Mouse (Mus musculus) kidney, postnatal 0 days (tissue): ENCODE measurements around the gene Mus81. TPM values are rescaled to one million over a fixed set of nuclear protein-coding genes. Genes with fewer than 3 reads are reported as not detected.
A peak's percentile ranks its signal among the peaks of the same experiment; 100 is the strongest.

Source experiments
- ATAC-seq: fragments of 200-750 bp; cut with Nextera tagmentation; replicated peaks from 2 replicates; pipeline ENCODE4 v1.8.0; 2017; ENCODE audit warnings: low read depth, moderate number of reproducible peaks, moderate TSS enrichment, moderate library complexity; ENCODE audit not compliant: low FRiP score
- DNase-seq: peaks from one replicate; pipeline ENCODE4 v3.0.0-alpha.2; 2016; ENCODE audit warnings: low spot score
- H3K27ac ChIP-seq: fragments of 300-500 bp; sonication (generic); 2 replicates; pipeline ENCODE4 v1.5.1; 2014; ENCODE audit warnings: mild to moderate bottlenecking
- H3K27me3 ChIP-seq: fragments of 300-500 bp; sonication (generic); 2 replicates; pipeline ENCODE4 v1.6.1; 2014; ENCODE audit warnings: low read length, mixed read lengths; ENCODE audit not compliant: insufficient read depth
- H3K36me3 ChIP-seq: fragments of 300-500 bp; sonication (generic); 2 replicates; pipeline ENCODE4 v1.6.1; 2014; ENCODE audit warnings: low read length, mixed read lengths; ENCODE audit not compliant: insufficient read depth
- H3K4me1 ChIP-seq: fragments of 300-500 bp; sonication (generic); replicated peaks from 2 replicates; pipeline ENCODE4 v1.6.1; 2014; ENCODE audit warnings: antibody characterized with exemption, low read length, mixed read lengths; ENCODE audit not compliant: insufficient read depth
- H3K4me2 ChIP-seq: fragments of 300-500 bp; sonication (generic); 2 replicates; pipeline ENCODE4 v1.6.1; 2014; ENCODE audit warnings: mild to moderate bottlenecking, low read length, moderate library complexity, mixed read lengths
- H3K4me3 ChIP-seq: fragments of 300-500 bp; sonication (generic); replicated peaks from 2 replicates; pipeline ENCODE4 v1.5.1; 2014; ENCODE audit warnings: low read depth, low read length
- H3K9ac ChIP-seq: fragments of 300-500 bp; sonication (generic); 2 replicates; pipeline ENCODE4 v1.6.1; 2014; ENCODE audit warnings: low read depth, low read length
- H3K9me3 ChIP-seq: fragments of 300-500 bp; sonication (generic); replicated peaks from 2 replicates; pipeline ENCODE4 v1.6.1; 2016; ENCODE audit warnings: low read length, inconsistent platforms, mixed read lengths
- CTCF ChIP-seq: IDR thresholded peaks from 2 replicates; pipeline ENCODE4 v1.5.1; 2016; ENCODE audit warnings: antibody characterized with exemption, low read depth, mild to moderate bottlenecking, moderate library complexity
- WGBS: fragments of 180-500 bp; shearing (Covaris S2); extraction: QIAGEN DNeasy Blood & Tissue Kit; methylation state at CpG from one replicate; pipeline ENCODE4 v1.1.7; 2014; 5-methylcytosine and 5-hydroxymethylcytosine counted together
- polyA plus RNA-seq: library from polyadenylated mRNA; unstranded; fragments of >200 nt; fragmentation: Nextera tagmentation; extraction: Ambion mirVana; gene quantifications from 2 replicates; pipeline ENCODE4 v1.2.1, GENCODE M21; 2015

The Mus81 gene
- polyA plus RNA-seq, 1 experiment from 2014 or later, result 31.3 TPM

DNA sequence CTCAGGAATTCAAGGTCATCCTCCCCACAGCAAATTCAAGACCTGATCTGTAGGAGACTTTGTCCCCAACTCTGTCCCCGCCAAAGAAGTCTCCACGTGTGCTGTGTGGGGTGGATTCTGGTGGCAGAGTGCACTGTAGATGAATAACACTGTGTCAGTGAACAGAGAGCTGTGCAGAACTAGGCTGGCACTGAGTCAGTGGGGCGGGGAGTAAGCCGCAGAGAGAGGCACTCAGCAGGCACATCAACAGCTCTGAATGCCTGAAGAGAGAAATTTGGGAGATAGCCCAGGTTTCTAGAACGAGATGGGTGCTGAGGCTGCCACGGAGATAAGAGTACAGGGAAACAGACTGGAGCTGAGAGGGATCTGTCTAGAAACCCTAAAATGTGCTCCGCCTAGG lies 29.2 kb downstream of the Mus81 start:
- Histone ChIP-seq H3K4me3 (no peak overlapping the region), H3K36me3 (peaks cover 20% of the 10 kb centered on the region; the same call in 1 of the 2 replicates), H3K9me3 (no peaks in the 10 kb centered on the region), H3K4me1 (peaks cover 20% of the 10 kb centered on the region), H3K27me3 (no peaks in the 10 kb centered on the region), H3K4me2 (no peak overlapping the region), H3K9ac (no peak overlapping the region), H3K27ac (no peak overlapping the region)
- 73% methylated on average over 7 of the region's 7 CpGs for WGBS
- no peak for ATAC-seq
- no peak for TF ChIP-seq CTCF
- no peak for DNase-seq

- Histone ChIP-seq H3K4me1 (peaks cover 18% of the 10 kb centered on the region), H3K27me3 (no peaks in the 10 kb centered on the region), H3K9me3 (no peaks in the 10 kb centered on the region), H3K4me3 (peak within 1 kb of the TSS; percentile 81), H3K36me3 (peaks cover 14% of the 10 kb centered on the region; the same call in 1 of the 2 replicates), H3K9ac (peak within 1 kb of the TSS; percentile 78), H3K4me2 (peak within 1 kb of the TSS; percentile 97), H3K27ac (peak within 1 kb of the TSS; percentile 98)
- 8% methylated on average over 14 of the region's 14 CpGs for WGBS
- 0 out of 2 replicates have a peak, but pooled peaks have one; percentile 7 for ATAC-seq
- no peak for TF ChIP-seq CTCF
- no peak for DNase-seq
These were observed 30.3 kb downstream of the Mus81 start, which contains the start of gene Ccdc85b for GRCm38 (mm10) chr19:5457746-5458442. Gene Ccdc85b, minus strand, starts transcription at chr19:5457894.

DNA sequence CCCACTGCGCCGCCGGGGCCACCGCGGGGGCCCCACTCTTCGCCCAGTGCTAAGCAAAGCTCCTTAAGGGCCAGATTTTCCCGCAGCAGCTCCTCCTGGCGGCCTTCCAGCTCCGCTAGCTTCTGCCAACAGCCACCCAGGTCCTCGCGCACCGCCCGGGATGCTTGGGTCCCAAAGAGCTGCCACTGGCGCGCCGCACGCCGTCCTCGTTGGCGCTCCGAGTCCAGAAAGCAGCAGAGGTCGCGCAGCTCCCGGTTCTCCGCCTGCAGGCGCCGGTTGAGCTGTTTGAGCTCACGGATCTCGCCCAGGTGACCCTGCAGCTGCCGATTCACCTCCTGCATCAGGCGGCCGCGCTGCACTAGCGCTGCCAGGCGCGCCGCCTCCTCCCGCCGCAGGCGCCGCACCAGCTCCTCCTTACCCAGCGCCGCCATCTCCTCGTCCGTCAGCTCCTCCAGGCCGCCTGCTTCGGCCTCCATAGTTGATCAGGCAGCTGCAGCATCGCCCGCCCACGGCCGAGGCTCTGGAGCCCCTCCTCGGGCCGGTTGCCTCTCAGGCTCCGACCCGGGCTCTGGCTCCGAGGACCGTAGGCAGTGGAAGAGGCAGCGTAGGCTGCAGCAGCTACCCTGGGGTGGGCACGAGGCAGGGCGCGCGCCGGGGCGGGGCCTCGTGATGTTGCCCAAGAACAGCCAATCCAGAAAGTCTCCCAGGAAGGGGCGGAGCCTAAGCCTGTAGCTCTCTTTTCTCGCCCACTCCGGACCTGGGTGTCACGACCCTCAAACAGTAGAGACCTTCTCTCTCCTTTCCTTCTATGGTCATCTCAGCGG lies 31.1 kb downstream of the Mus81 start:
- no peaks in the 10 kb centered on the region for H3K9me3 ChIP-seq
- DNase-seq, result peak; percentile 98
- TF ChIP-seq CTCF, result peak; percentile 50
- H3K27me3 ChIP-seq, result no peaks in the 10 kb centered on the region
- H3K36me3 ChIP-seq, result peaks cover 7% of the 10 kb centered on the region; the same call in 1 of the 2 replicates
- peaks cover 18% of the 10 kb centered on the region for H3K4me1 ChIP-seq
- H3K9ac ChIP-seq, result peak overlapping the region; percentile 78
- peak overlapping the region; percentile 98 for H3K27ac ChIP-seq
- H3K4me3 ChIP-seq, result peak overlapping the region; percentile 81
- WGBS, result under 1% methylated on average over 70 of the region's 70 CpGs
- H3K4me2 ChIP-seq, result peak overlapping the region; percentile 97
- ATAC-seq, result peak; percentile 86

DNA sequence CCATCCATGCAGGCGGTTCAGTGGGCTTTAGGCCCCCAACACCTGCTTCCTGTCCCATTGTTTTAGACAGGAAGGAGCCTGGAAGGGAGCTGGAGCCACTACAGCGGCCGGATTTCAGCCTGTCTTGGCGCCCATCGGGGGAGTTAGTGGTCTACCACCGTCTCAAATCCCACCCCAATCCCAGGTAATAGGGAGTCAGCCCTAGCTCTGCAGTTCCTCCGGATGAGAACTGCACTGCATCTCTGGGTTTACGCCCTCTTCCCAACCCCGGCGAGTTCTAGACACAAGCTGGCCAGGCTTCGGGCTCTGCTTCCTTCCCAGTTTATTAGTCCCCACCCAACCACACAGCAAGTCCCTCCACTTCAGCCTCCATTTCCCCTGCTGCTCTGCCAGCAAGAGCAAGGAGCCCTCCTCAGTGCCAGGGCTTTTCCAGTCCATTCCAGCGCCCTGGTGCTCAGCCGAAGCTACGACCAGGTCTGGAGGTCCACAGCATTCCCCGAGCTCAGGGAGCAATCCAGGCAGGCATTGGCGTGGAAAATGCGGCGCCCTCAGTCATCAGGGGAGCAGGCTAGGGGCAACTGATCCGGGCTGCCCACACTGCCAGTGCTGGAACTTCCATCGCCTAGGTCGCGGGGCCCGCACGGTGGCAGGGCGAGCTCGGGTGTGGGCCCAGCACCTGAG lies 31.8 kb downstream of the Mus81 start:
- Histone ChIP-seq H3K9ac (peak overlapping the region; percentile 78), H3K9me3 (no peaks in the 10 kb centered on the region), H3K27ac (peak overlapping the region; percentile 98), H3K4me3 (peak overlapping the region; percentile 81), H3K27me3 (no peaks in the 10 kb centered on the region), H3K36me3 (peaks cover 7% of the 10 kb centered on the region; the same call in 1 of the 2 replicates), H3K4me1 (peaks cover 17% of the 10 kb centered on the region), H3K4me2 (peak overlapping the region; percentile 97)
- TF ChIP-seq CTCF, result no peak
- ATAC-seq, result no peak
- under 1% methylated on average over 26 of the region's 26 CpGs for WGBS
- DNase-seq, result peak; percentile 51

GRCm38 (mm10) chr19:5455568-5455967 lies 32.6 kb downstream of the Mus81 start:
- no peaks in the 10 kb centered on the region for H3K27me3 ChIP-seq
- H3K4me2 ChIP-seq, result peak overlapping the region; percentile 97
- ATAC-seq (no peak), DNase-seq (no peak)
- peak overlapping the region; percentile 78 for H3K9ac ChIP-seq
- no peak for TF ChIP-seq CTCF
- H3K4me1 ChIP-seq, result peaks cover 12% of the 10 kb centered on the region
- H3K27ac ChIP-seq, result 0 out of 2 replicates have a peak overlapping the region, but pooled peaks have one; percentile 3
- WGBS, result 54% methylated on average over 8 of the region's 8 CpGs
- peak overlapping the region; percentile 81 for H3K4me3 ChIP-seq
- H3K36me3 ChIP-seq, result peaks cover 7% of the 10 kb centered on the region; the same call in 1 of the 2 replicates
- no peaks in the 10 kb centered on the region for H3K9me3 ChIP-seq

DNA sequence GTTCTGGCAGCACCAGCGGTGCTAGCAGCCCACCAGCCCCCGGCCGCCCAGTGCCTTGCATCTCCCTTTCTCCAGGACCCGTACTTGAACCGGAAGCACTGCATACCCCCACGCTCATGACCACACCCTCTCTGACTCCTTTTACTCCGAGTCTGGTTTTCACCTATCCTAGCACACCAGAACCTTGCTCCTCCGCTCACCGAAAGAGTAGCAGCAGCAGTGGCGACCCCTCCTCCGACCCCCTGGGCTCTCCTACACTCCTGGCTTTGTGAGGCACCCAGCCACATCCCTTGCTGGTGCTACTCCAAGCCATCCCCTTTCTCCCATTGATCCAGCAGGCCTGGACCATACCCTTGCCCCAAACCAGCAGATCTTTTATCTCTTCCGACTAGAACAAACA lies 33.2 kb downstream of the Mus81 start:
- H3K36me3 ChIP-seq, result peaks cover 7% of the 10 kb centered on the region; the same call in 1 of the 2 replicates
- no peak overlapping the region; the same call in 1 of the 2 replicates for H3K9ac ChIP-seq
- H3K4me3 ChIP-seq, result peak overlapping the region; percentile 81
- TF ChIP-seq CTCF, result no peak
- ATAC-seq (no peak), DNase-seq (no peak)
- peaks cover 12% of the 10 kb centered on the region for H3K4me1 ChIP-seq
- peak overlapping the region; percentile 97 for H3K4me2 ChIP-seq
- 62% methylated on average over 12 of the region's 12 CpGs for WGBS
- no peak overlapping the region for H3K27ac ChIP-seq
- H3K9me3 ChIP-seq, result no peaks in the 10 kb centered on the region
- H3K27me3 ChIP-seq, result no peaks in the 10 kb centered on the region
